ENCODE assay signal across 8 mouse cellular contexts in genomic region chr12:86091601-86092132, GRCm38 (mm10). TPM values are rescaled to one million over a fixed set of nuclear protein-coding genes. Genes with fewer than 3 reads are reported as not detected.
A peak's percentile ranks its signal among the peaks of the same experiment; 100 is the strongest.
DNase-seq lines count a peak whose midpoint lies in the region; ATAC-seq and TF ChIP-seq lines count a peak whose summit lies in the region.

No protein-coding gene starts in this region.

- H3K79me2 ChIP-seq in myocyte (ENCODE audit: control insufficient read depth, insufficient read depth): no peaks in the 10 kb centered on the region

- no peak overlapping the region for H3K9ac ChIP-seq in forebrain, embryonic 16.5 days (replicated peaks; ENCODE audit: low read depth, low read length)

- peak; percentile 30 for DNase-seq in urinary bladder, postnatal 14 days (ENCODE audit: low spot score)
- no peak for DNase-seq in urinary bladder, postnatal 10 days (ENCODE audit: low spot score)
- peak; percentile 71 to 75 for DNase-seq in heart, adult 9 months (ENCODE audit: low spot score in 2 of 2)
- DNase-seq in kidney, postnatal 4 days: peak; percentile 54 to 72
- no peak for DNase-seq in right cerebral cortex, postnatal 36 days (ENCODE audit: low spot score in 2 of 2)
- no peak for DNase-seq in B cell, adult 2 months

- no peak overlapping the region for H3ac ChIP-seq in myocyte (ENCODE audit: control insufficient read depth, insufficient read length)

- H3K4me1 ChIP-seq in forebrain, embryonic 16.5 days (replicated peaks; ENCODE audit: control insufficient read depth, insufficient read depth, low read length): peaks cover 3% of the 10 kb centered on the region; the same call in 1 of the 2 replicates

- no peaks in the 10 kb centered on the region for H3K9me3 ChIP-seq in forebrain, embryonic 16.5 days (ENCODE audit: control insufficient read depth, low read length)

- no peak for ATAC-seq in forebrain, embryonic 16.5 days

- peaks cover 4% of the 10 kb centered on the region for H3K36me3 ChIP-seq in myocyte (ENCODE audit: control insufficient read depth, insufficient read depth)
- H3K36me3 ChIP-seq in forebrain, embryonic 16.5 days (ENCODE audit: control insufficient read depth, insufficient read depth): no peaks in the 10 kb centered on the region

- no peak overlapping the region for H3K27ac ChIP-seq in forebrain, embryonic 16.5 days (ENCODE audit: low read length)

- 31% methylated on average over 18 of the region's 18 CpGs for WGBS in forebrain, embryonic 16.5 days

- H3K4me3 ChIP-seq in myocyte: no peak overlapping the region
- no peak overlapping the region for H3K4me3 ChIP-seq in forebrain, embryonic 16.5 days (replicated peaks; ENCODE audit: low read length)

- no peak for TF ChIP-seq POLR2A in myocyte (IDR thresholded peaks at IDR 0.05; ENCODE audit: insufficient read length, low read depth)

- H3K27me3 ChIP-seq in myocyte (ENCODE audit: control insufficient read depth, insufficient read depth, insufficient read length): no peaks in the 10 kb centered on the region
- no peaks in the 10 kb centered on the region for H3K27me3 ChIP-seq in forebrain, embryonic 16.5 days (replicated peaks; ENCODE audit: control insufficient read depth, insufficient read depth, low read length)

- peak overlapping the region; percentile 51 for H3K4me2 ChIP-seq in myocyte (ENCODE audit: low read depth)
- no peak overlapping the region for H3K4me2 ChIP-seq in forebrain, embryonic 16.5 days (ENCODE audit: low read length)

TF ChIP-seq in myocyte, 11 proteins besides CTCF, POLR2A, EP300 and RAD21:
- TF ChIP-seq SRF (IDR thresholded peaks at IDR 0.05; ENCODE audit: control insufficient read depth, insufficient read length, low read depth) (peak; percentile 84), POLR2AphosphoS2 (IDR thresholded peaks at IDR 0.05; ENCODE audit: insufficient read length, low read depth) (no peak)

RNA-seq across cellular contexts. Expression of gene Ift43, which starts 9.3 kb away (rescaled TPM):
- polyA plus RNA-seq in myocyte (2012; fragmentation: generic; extraction: Trizol): 93.4 TPM
- polyA plus RNA-seq in forebrain, embryonic 16.5 days (2015; fragmentation: Nextera tagmentation; extraction: Ambion mirVana): 59.9 and 67.0 TPM in 2 replicates

RNA-seq across cellular contexts. Expression of gene Tgfb3, which starts 12.8 kb away (rescaled TPM):
- 79.2 TPM for polyA plus RNA-seq in myocyte (2012; fragmentation: generic; extraction: Trizol)
- 7.2 and 9.1 TPM in 2 replicates for polyA plus RNA-seq in forebrain, embryonic 16.5 days (2015; fragmentation: Nextera tagmentation; extraction: Ambion mirVana)

Comparison
In these comparisons a context has a peak if more than half of its experiments do, and no peak if none do; other contexts are left out.
1. DNase-seq: peak in urinary bladder, postnatal 14 days (single experiment), heart, adult 9 months (2 of 2) and kidney, postnatal 4 days (2 of 2); none in urinary bladder, postnatal 10 days (single experiment), right cerebral cortex, postnatal 36 days (0 of 2) and B cell, adult 2 months (0 of 2).